Mouse (Mus musculus) brain, embryonic 18.5 days (tissue): ENCODE results near the gene Aldh3b2.

Experiments
- DNase-seq: peaks from one replicate; pipeline ENCODE4 v3.0.0-alpha.2; 2012; ENCODE audit warnings: low read depth, low spot score

Aldh3b2 gene

GRCm38 (mm10) chr19:3972229-3972628 is at the start of gene Aldh3b2:
Aldh3b2 (plus strand) TSS chr19:3972328.
- no peak for DNase-seq

GRCm38 (mm10) chr19:3922661-3923371 is 49.3 kb upstream of the Aldh3b2 start:
- DNase-seq = no peak

DNA sequence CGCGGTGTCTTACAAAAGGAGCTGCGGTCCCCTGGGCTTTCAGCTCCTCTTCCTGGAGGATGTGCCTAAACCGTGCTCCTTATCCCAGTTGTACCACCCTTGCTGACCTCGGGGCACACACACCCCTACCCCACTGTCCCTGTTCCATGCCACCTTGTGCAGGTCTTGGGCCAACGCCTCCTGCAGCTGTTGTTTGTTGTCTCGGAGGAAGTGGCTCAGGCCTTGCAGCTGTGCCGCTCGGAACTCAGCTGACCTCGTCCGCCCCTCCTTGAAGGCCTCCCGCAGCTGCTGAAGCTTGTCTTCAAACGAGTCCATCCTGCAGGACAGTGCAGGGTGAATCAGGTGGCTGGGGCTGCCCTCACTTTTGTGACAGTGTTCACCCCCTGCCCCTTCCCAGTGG is 48.5 kb upstream of the Aldh3b2 start:
- DNase-seq = no peak

GRCm38 (mm10) chr19:3924190-3924589 is 47.9 kb upstream of the Aldh3b2 start:
- DNase-seq = no peak

DNA sequence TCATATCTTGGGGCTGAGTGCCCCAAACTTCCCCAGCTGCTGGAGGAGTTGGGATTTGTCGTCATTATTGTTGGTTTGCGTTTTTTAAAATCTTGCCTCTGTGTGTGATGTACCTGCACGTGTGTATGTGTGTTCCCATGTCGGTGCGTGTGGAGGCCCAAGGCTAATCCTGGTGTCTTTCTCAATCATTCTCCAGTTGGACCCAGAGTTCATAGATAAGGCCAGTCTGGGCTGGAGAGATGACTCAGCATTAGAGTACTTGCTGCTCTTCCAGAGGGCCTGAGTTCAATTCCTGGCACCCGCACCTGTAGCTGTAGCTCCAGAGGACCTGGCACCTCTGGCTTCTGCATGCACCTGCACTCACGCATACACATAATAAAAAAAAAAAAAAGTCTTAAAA is 47.3 kb upstream of the Aldh3b2 start:
- no peak for DNase-seq

- DNase-seq = no peak
Measured at GRCm38 (mm10) chr19:3925859-3926258, 46.3 kb upstream of the Aldh3b2 start.

DNA sequence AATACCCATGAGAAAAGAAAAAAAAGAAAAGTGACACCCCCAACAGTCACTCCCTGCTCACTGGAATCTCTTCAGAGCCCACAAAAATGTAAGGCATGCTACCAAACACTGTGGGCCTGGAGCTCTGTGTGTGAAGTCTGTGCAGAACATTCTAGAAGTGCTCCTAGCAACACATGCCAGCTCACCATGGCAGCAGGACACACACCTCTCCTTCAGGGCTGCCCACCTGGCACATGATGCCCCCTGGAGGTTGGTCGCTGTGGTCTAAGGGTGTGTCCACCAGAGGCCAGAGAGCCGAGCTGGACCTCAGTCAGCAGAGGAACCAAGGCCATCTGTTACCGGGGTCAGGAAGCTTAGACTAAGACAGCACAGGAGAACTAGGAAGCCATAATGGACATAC is 45.8 kb upstream of the Aldh3b2 start:
- DNase-seq = no peak

DNA sequence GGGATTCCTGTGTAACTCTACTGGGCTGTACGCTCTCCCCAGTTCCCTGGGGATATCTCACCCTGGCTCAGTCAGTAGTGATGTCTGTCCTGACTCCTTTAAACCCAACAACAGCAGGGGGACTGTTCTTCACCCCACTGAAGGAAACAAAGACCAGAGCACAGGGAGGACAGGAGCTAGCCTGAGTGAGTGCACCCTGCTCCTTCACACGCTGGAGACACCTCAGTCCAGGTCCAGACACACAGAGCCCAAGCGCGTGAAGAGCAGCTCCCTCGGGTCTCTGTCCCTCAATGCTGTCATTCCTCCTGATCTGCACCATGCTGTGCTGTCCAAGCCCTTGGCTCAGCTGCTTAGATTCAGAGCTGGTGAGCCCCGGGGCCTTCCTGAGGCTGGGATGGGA is 45.4 kb upstream of the Aldh3b2 start:
- no peak for DNase-seq

- DNase-seq = no peak
Measured at GRCm38 (mm10) chr19:3927989-3928388, 44.1 kb upstream of the Aldh3b2 start.

DNA sequence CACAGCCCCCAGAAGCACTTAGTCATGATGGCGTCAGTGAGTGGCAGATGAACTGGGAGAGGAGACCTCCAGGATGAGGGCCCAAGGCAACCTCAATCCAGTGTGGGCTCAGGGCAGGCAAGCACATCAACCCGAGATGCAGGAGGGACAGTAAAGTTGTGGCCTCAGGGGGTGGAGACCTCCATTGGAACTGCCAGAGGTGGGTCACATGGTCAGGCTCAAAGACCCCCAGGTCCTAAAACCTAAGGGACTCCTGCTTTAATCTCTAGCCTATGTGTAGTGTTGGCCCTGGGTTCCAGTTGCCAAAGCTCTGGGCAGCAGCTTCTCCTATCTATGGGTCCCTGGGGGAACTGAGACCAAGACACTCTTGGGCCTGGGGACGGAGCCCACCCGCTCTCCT is 43.3 kb upstream of the Aldh3b2 start:
- no peak for DNase-seq

- no peak for DNase-seq
Measured at GRCm38 (mm10) chr19:3929211-3929941, 42.8 kb upstream of the Aldh3b2 start, which contains the start of gene Aldh3b1. Aldh3b1 (minus strand) TSS chr19:3929808.

GRCm38 (mm10) chr19:3930262-3931057 is 41.7 kb upstream of the Aldh3b2 start:
- DNase-seq = no peak

- DNase-seq = no peak
Measured at GRCm38 (mm10) chr19:3931716-3932115, 40.4 kb upstream of the Aldh3b2 start.

GRCm38 (mm10) chr19:3935032-3935895 is 36.9 kb upstream of the Aldh3b2 start, which contains the start of gene Unc93b1:
Unc93b1 (plus strand) TSS chr19:3935186.
- no peak for DNase-seq

DNA sequence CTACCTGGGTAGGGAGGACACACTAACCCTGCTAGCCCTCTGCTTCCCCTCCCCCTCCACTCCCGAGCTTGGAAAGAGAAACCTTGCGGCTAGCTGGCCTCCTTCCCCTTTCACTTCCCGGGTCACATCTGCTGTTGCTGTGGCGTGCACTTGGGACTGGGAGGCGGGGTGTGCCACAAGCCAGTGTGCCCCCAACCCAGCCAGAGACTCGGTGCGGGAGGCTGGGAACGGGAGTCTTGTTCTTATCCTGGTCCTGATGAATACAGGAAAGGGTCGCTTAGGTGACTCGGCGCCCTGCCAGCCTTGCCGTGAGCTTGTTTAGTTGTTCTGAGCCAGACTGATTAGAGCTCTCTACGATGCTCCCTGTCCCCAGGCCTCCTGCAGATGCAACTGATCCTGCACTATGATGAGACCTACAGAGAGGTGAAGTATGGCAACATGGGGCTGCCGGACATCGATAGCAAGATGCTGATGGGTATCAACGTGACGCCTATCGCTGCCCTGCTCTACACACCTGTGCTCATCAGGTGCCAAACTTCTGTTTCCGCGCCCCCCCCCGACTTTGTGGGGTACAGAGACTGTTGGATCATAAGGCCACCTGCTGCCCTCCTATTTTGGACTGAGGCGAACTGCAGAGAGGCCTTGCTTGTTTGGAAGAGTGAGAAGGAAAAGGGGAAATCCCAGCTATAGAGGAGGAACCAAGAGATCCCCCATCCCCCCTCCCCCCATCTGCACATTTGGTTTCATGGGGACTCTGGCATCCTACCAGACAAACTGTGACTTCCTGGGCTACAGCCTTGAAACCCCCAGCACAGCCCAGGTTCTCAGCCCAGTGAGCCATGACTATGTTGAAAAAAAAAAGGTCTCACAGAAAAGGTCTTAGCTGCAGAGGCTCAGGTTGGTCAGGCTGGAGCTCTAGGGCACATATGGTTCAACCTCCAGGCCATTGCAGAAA is 36.0 kb upstream of the Aldh3b2 start:
- DNase-seq = no peak

- no peak for DNase-seq
Measured at GRCm38 (mm10) chr19:3942315-3942714, 29.8 kb upstream of the Aldh3b2 start.

GRCm38 (mm10) chr19:3942986-3943735 is 29.0 kb upstream of the Aldh3b2 start:
- no peak for DNase-seq

DNA sequence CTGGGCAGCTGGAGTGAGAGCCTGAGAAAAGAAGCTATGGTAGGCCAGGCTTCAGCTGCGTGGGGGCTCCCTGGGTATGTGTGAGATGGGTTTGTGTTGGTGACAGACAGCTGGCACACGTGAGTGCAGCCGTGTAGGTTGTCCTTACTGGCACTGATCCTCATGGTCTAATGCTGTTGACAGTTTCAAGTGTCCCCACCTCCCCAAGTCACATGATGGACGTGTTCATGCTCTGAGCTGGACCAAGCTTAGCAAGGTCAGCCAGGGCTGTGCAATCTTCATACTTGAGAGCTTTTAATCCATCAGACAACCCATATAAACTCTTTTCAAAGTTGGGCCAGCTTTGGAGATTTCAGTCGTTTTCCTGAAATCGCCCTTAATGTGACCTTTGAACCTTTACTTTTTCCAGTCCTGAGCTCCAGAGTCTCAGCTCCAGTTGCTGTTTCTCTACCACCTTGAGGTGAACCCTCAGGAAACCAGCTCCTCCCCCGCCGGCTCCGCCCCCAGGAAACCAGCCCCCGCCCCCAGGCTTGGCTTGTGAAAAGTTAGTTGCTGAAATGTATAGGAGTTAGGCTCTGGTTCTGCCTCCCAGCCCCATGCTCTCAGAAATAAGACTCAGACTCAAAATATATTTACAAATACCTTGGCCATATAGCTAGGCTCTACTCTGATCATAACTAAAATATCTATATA is 26.1 kb upstream of the Aldh3b2 start:
- DNase-seq = no peak

DNA sequence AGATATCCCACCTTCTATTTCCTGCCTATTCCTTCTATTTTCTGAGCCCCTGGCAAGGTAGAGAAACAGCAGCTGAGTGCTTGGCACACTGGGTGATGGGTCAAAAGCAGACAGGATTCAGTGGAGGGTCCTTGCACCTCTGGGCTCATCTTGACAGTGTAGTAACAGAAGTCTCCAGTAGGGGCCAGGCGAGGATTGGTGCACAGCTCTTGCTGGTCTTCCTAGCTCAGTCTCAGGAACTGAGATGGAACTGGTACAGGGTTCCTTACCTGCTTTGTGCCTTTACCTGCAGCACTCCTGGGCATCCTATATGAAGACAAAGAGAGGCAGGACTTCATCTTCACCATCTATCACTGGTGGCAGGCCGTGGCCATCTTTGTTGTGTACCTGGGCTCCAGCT is 25.4 kb upstream of the Aldh3b2 start:
- DNase-seq = no peak
